Mouse (Mus musculus) CH12.LX (cell line): ENCODE results near the gene Arap2. TPM values are rescaled to one million over a fixed set of nuclear protein-coding genes. Genes with fewer than 3 reads are reported as not detected.

Experiments used
- DNase-seq: peaks from one replicate; pipeline ENCODE4 v3.0.0-alpha.2; 2013; ENCODE audit errors: extremely low read depth
- H3K27ac ChIP-seq: 2 replicates; pipeline ENCODE4 v1.5.1; 2012; ENCODE audit warnings: low read depth, mild to moderate bottlenecking, control low read depth, moderate library complexity; ENCODE audit not compliant: insufficient read depth
- H3K27me3 ChIP-seq: replicated peaks from 2 replicates; pipeline ENCODE3; 2012; ENCODE audit warnings: inconsistent platforms
- H3K36me3 ChIP-seq, 2 experiments: replicated peaks in 1 of 2; 2 replicates each; pipeline versions ENCODE3 to v1.6.1; 2012; ENCODE audit warnings: inconsistent platforms in 1 of 2, low read length in 1 of 2, mild to moderate bottlenecking in 1 of 2, mixed read lengths in 1 of 2, moderate library complexity in 1 of 2; ENCODE audit not compliant: control insufficient read depth in 1 of 2, insufficient read depth in 1 of 2
- H3K4me1 ChIP-seq, 2 experiments: 2 replicates each; pipeline ENCODE4 v1.6.1; 2012; ENCODE audit warnings: inconsistent platforms in 1 of 2, moderate library complexity in 1 of 2; ENCODE audit not compliant: insufficient read depth in 2 of 2, control insufficient read depth in 1 of 2
- H3K4me2 ChIP-seq: 2 replicates; pipeline ENCODE4 v1.6.1; 2012; ENCODE audit warnings: low read depth, mild to moderate bottlenecking, control low read depth; ENCODE audit not compliant: poor library complexity, insufficient read depth, severe bottlenecking
- H3K4me3 ChIP-seq, 3 experiments: fragments of 150-350 bp in 1 of 3; sonication (generic) in 1 of 3; replicated peaks in 1 of 3; 2 replicates each; pipeline versions ENCODE3 to v1.5.1; 2011 to 2012; ENCODE audit warnings: low read depth in 2 of 3, low read length in 2 of 3, mild to moderate bottlenecking in 2 of 3, moderate library complexity in 2 of 3, control low read depth in 1 of 3, improper control_type of control experiment in 1 of 3, inconsistent platforms in 1 of 3, mixed read lengths in 1 of 3; ENCODE audit not compliant: poor library complexity in 1 of 3
- H3K79me2 ChIP-seq: replicated peaks from 2 replicates; pipeline ENCODE4 v1.6.1; 2012; ENCODE audit warnings: mild to moderate bottlenecking, moderate library complexity; ENCODE audit not compliant: control insufficient read depth, poor library complexity, insufficient read depth, severe bottlenecking; ENCODE audit errors: extremely low read depth
- H3K9ac ChIP-seq: 2 replicates; pipeline ENCODE4 v1.6.1; 2012; ENCODE audit warnings: low read depth, mild to moderate bottlenecking, control low read depth, moderate library complexity; ENCODE audit not compliant: insufficient read depth
- H3K9me3 ChIP-seq: replicated peaks from 2 replicates; pipeline ENCODE3; 2012; ENCODE audit warnings: low read length, inconsistent platforms, mixed read lengths
- CHD1 ChIP-seq: IDR thresholded peaks from 2 replicates; pipeline ENCODE4 v1.6.1; 2012; ENCODE audit warnings: low read depth, low read length, improper control_type of control experiment, inconsistent platforms
- CHD2 ChIP-seq: IDR thresholded peaks from 2 replicates; pipeline ENCODE4 v1.6.1; 2011; ENCODE audit warnings: low read length, improper control_type of control experiment
- ELF1 ChIP-seq: IDR thresholded peaks from 2 replicates; pipeline ENCODE4 v1.6.1; 2014; ENCODE audit warnings: low read depth, mild to moderate bottlenecking, inconsistent platforms, low read length, improper control_type of control experiment
- GABPA ChIP-seq: IDR thresholded peaks from 2 replicates; pipeline ENCODE4 v1.6.1; 2012; ENCODE audit warnings: low read depth, low read length, improper control_type of control experiment, inconsistent platforms; ENCODE audit not compliant: insufficient replicate concordance
- MYC ChIP-seq: IDR thresholded peaks from 2 replicates; pipeline ENCODE4 v1.6.1; 2011; ENCODE audit warnings: low read depth, mild to moderate bottlenecking, improper control_type of control experiment, low read length
- NELFE ChIP-seq: IDR thresholded peaks from 2 replicates; pipeline ENCODE4 v1.6.1; 2011; ENCODE audit warnings: low read depth, low read length, improper control_type of control experiment
- PAX5 ChIP-seq: IDR thresholded peaks from 2 replicates; pipeline ENCODE4 v1.6.1; 2012; ENCODE audit warnings: low read length, inconsistent platforms, mixed read lengths
- POLR2A ChIP-seq: IDR thresholded peaks from 2 replicates; pipeline ENCODE4 v1.6.1; 2011; ENCODE audit warnings: low read depth, mild to moderate bottlenecking, improper control_type of control experiment, low read length
- POLR2AphosphoS2 ChIP-seq: IDR thresholded peaks from 2 replicates; pipeline ENCODE4 v1.6.1; 2011; ENCODE audit warnings: low read depth, low read length, improper control_type of control experiment
- RCOR1 ChIP-seq: conservative IDR thresholded peaks from 2 replicates; pipeline ENCODE4 v1.6.1; 2012; ENCODE audit warnings: low read depth, mild to moderate bottlenecking, inconsistent platforms, low read length, improper control_type of control experiment
- SMC3 ChIP-seq: IDR thresholded peaks from 2 replicates; pipeline ENCODE4 v1.6.1; 2011; ENCODE audit warnings: low read depth, low read length, improper control_type of control experiment
- TCF12 ChIP-seq: IDR thresholded peaks from 2 replicates; pipeline ENCODE4 v1.6.1; 2014; ENCODE audit warnings: low read depth, mild to moderate bottlenecking, inconsistent platforms, low read length, improper control_type of control experiment
- USF2 ChIP-seq: conservative IDR thresholded peaks from 2 replicates; pipeline ENCODE4 v1.6.1; 2011; ENCODE audit warnings: low read depth, low read length, improper control_type of control experiment
- ZMIZ1 ChIP-seq: IDR thresholded peaks from 2 replicates; pipeline ENCODE4 v1.6.1; 2012; ENCODE audit warnings: low read depth, mild to moderate bottlenecking, inconsistent platforms, low read length, improper control_type of control experiment
- ZNF384 ChIP-seq: IDR thresholded peaks from 2 replicates; pipeline ENCODE4 v1.6.1; 2012; ENCODE audit warnings: low read depth, low read length, improper control_type of control experiment, inconsistent platforms
- dilution Hi-C: fragments of 300-500 bp; cut with MboI; formaldehyde crosslinking; loops from 2 replicates; pipeline ENCODE4 v1.14.3; 2020; ENCODE audit warnings: low sequenced_read_pairs; ENCODE audit not compliant: extremely low pct_unique_long_range_greater_than_20kb, extremely low pct_ligation_motif_present
- in situ Hi-C: fragments of 300-500 bp; cut with MboI; formaldehyde crosslinking; loops from 3 replicates; pipeline ENCODE4 v1.14.3; 2019; ENCODE audit warnings: low sequenced_read_pairs, low pct_ligation_motif_present, low pct_unique_long_range_greater_than_20kb, mixed read lengths
- polyA plus RNA-seq: library from polyadenylated mRNA; unstranded; fragments of >175 nt; gene quantifications from 2 replicates; pipeline ENCODE4 v1.2.1, GENCODE M21; 2012; ENCODE audit warnings: low read depth; ENCODE audit not compliant: insufficient read length
- total RNA-seq, 2 experiments: library from RNA; depleted of rRNA; stranded (reverse); fragments of 300-350 nt in 1 of 2; fragments of >200 nt in 1 of 2; gene quantifications; 2 replicates each; pipeline ENCODE4 v1.2.3; 2012 to 2014

Arap2 gene
- total and polyA plus RNA-seq, 3 experiments: 6.6 to 15.1 (median 9.4) TPM

DNA sequence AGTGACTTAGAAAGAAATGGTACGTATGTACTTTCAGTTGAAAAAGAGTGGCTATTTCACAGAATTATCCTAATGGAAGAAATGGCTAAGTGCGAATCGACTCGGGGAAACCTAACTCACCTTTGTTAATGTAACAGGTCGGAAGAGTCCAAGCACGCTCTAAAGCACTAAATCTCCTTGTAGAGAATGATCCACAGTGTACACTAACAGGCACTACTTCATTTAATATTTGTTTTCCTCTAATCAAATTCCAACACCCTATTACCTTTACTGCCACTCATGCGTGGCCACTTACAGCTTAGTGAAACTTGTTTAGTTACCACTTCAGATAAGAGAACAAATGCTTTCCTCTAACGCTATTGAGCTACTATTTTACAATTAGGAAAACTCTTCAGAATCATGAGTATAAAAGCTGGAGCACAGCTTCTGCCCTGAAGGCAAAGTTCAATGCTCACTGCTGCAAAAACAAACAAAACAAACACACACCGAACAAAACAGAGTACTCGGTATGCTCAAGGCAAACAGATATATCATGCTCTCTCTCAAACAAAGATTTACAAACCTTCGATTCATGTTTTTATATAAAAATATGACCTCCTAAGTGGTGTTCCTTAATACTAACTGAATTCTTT, 143.0 kb downstream of the Arap2 start:
- peaks cover 4 to 17% of the 10 kb centered on the region in 2 experiments for H3K36me3 ChIP-seq
- dilution Hi-C loops (no loop called here), in situ Hi-C loops (no loop called here)
- DNase-seq: no peak
- H3K79me2 ChIP-seq: no peaks in the 10 kb centered on the region
- H3K9ac ChIP-seq: no peak overlapping the region
- H3K27me3 ChIP-seq: no peaks in the 10 kb centered on the region
- no peak overlapping the region for H3K4me3 ChIP-seq
- no peak overlapping the region for H3K4me2 ChIP-seq
- no peak for TF ChIP-seq SMC3
- TF ChIP-seq POLR2AphosphoS2: no peak
- no peak for TF ChIP-seq PAX5
- TF ChIP-seq TCF12: no peak
- no peak for TF ChIP-seq ZMIZ1
- TF ChIP-seq CHD1: no peak
- no peak for TF ChIP-seq USF2
- no peak for TF ChIP-seq GABPA
- TF ChIP-seq RCOR1: no peak
- TF ChIP-seq POLR2A: no peak
- H3K27ac ChIP-seq: no peak overlapping the region
- peaks cover 0 to 6% of the 10 kb centered on the region in 2 experiments; a peak in 2 of 4 replicates for H3K4me1 ChIP-seq
- no peaks in the 10 kb centered on the region for H3K9me3 ChIP-seq

DNA sequence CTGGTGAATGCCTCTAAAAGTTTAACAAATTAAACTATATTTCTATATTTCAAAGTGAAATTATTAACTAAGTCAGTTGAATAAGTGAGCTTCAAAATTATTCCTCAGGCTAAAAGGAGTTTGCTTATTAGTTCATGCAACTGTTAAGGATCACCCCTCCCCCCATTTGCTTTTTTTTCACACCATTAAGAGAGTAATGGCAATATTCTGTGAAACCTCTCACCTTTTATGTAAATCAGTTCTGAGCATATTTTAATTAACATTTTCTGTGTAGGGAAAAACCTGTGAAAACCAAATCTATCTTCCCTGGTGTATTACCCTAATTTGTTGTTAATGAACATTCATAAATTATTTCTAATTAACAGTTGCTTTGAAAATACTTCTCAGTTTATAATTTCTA, 147.7 kb downstream of the Arap2 start:
- peaks cover 0 to 6% of the 10 kb centered on the region in 2 experiments; a peak in 2 of 4 replicates for H3K4me1 ChIP-seq
- H3K36me3 ChIP-seq: peaks cover 8 to 20% of the 10 kb centered on the region in 2 experiments
- peak; percentile 6 for DNase-seq
- no peak for TF ChIP-seq ELF1
- peak; percentile 30 for TF ChIP-seq ZNF384
- TF ChIP-seq NELFE: no peak
- no peak for TF ChIP-seq CHD2
- TF ChIP-seq MYC: no peak
- H3K27me3 ChIP-seq: no peaks in the 10 kb centered on the region
- H3K9ac ChIP-seq: no peak overlapping the region
- dilution Hi-C loops (no loop called here), in situ Hi-C loops (no loop called here)
- H3K9me3 ChIP-seq: no peaks in the 10 kb centered on the region
- no peak overlapping the region for H3K27ac ChIP-seq
- no peak overlapping the region for H3K4me3 ChIP-seq
- no peaks in the 10 kb centered on the region for H3K79me2 ChIP-seq
- no peak overlapping the region for H3K4me2 ChIP-seq
